Mouse (Mus musculus) lung, postnatal 0 days (tissue): Measurements from ENCODE around the gene Lpar1. TPM values are rescaled to one million over a fixed set of nuclear protein-coding genes. Genes with fewer than 3 reads are reported as not detected.

Experiments used
- ATAC-seq: fragments of 200-750 bp; cut with Nextera tagmentation; 2 replicates; pipeline ENCODE4 v1.8.0; 2017; ENCODE audit warnings: moderate library complexity
- DNase-seq: peaks from one replicate; pipeline ENCODE4 v3.0.0-alpha.2; 2016; ENCODE audit warnings: low spot score
- H3K27ac ChIP-seq: fragments of 300-500 bp; sonication (generic); 2 replicates; pipeline ENCODE4 v1.5.1; 2014; ENCODE audit warnings: antibody characterized with exemption, mild to moderate bottlenecking, low read length, mixed read lengths
- H3K27me3 ChIP-seq: fragments of 300-500 bp; sonication (generic); replicated peaks from 2 replicates; pipeline ENCODE4 v1.6.1; 2014; ENCODE audit warnings: low read length, mixed read lengths; ENCODE audit not compliant: insufficient read depth
- H3K36me3 ChIP-seq: fragments of 300-500 bp; sonication (generic); 2 replicates; pipeline ENCODE4 v1.6.1; 2014; ENCODE audit warnings: low read length, mixed read lengths; ENCODE audit not compliant: insufficient read depth
- H3K4me1 ChIP-seq: fragments of 300-500 bp; sonication (generic); 2 replicates; pipeline ENCODE4 v1.6.1; 2014; ENCODE audit warnings: antibody characterized with exemption, low read depth, low read length, mixed read lengths; ENCODE audit not compliant: insufficient read depth
- H3K4me2 ChIP-seq: fragments of 300-500 bp; sonication (generic); replicated peaks from 2 replicates; pipeline ENCODE4 v1.6.1; 2014; ENCODE audit warnings: low read depth, mild to moderate bottlenecking, low read length, moderate library complexity, mixed read lengths
- H3K4me3 ChIP-seq: fragments of 300-500 bp; sonication (generic); 2 replicates; pipeline ENCODE4 v1.5.1; 2014; ENCODE audit warnings: low read depth, low read length
- H3K9ac ChIP-seq: fragments of 300-500 bp; sonication (generic); replicated peaks from 2 replicates; pipeline ENCODE4 v1.6.1; 2014; ENCODE audit warnings: low read depth, mild to moderate bottlenecking
- H3K9me3 ChIP-seq: fragments of 300-500 bp; sonication (generic); 2 replicates; pipeline ENCODE4 v1.6.1; 2016; ENCODE audit warnings: low read length, mixed read lengths
- CTCF ChIP-seq: IDR thresholded peaks from 2 replicates; pipeline ENCODE4 v1.5.1; 2016; ENCODE audit warnings: antibody characterized with exemption, mild to moderate bottlenecking
- EP300 ChIP-seq: IDR thresholded peaks from 2 replicates; pipeline ENCODE4 v1.6.1; 2016; ENCODE audit warnings: antibody characterized with exemption, mild to moderate bottlenecking, control low read depth
- WGBS: fragments of 180-500 bp; shearing (Covaris S2); extraction: QIAGEN DNeasy Blood & Tissue Kit; methylation state at CpG from one replicate; pipeline ENCODE4 v1.1.7; 2014; 5-methylcytosine and 5-hydroxymethylcytosine counted together
- polyA plus RNA-seq: library from polyadenylated mRNA; unstranded; fragments of >200 nt; fragmentation: Nextera tagmentation; extraction: Ambion mirVana; gene quantifications from 2 replicates; pipeline ENCODE4 v1.2.1, GENCODE M21; 2015

The Lpar1 gene
- polyA plus RNA-seq, 1 experiment from 2014 or later = 31.8 TPM

DNA sequence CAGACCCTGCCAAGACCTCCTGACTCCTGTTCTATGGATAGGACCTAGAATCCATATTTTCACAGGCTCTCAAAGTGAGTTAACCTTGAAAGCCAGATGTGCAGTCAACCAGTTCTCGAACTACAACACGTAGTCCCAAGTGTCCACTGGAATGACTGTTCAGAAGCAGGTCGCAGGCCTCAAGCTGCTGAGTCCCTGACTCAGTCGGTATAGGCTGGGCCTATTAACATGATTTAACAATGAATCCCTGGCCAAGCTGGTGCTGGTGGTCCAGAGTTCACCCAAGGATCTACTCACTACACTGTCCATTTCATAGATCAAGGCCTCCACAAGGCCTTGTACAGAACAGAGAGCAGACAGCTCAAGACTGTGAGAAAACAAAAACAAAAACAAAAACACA, 33.8 kb downstream of the Lpar1 start:
- H3K4me2 ChIP-seq = no peak overlapping the region
- no peak overlapping the region for H3K4me3 ChIP-seq
- H3K4me1 ChIP-seq = no peaks in the 10 kb centered on the region
- no peaks in the 10 kb centered on the region for H3K9me3 ChIP-seq
- ATAC-seq = no peak
- 90% methylated on average over 4 of the region's 4 CpGs for WGBS
- DNase-seq = no peak
- H3K9ac ChIP-seq = no peak overlapping the region
- H3K27me3 ChIP-seq = no peaks in the 10 kb centered on the region
- H3K27ac ChIP-seq = no peak overlapping the region
- TF ChIP-seq CTCF (no peak), EP300 (no peak)
- no peaks in the 10 kb centered on the region for H3K36me3 ChIP-seq

DNA sequence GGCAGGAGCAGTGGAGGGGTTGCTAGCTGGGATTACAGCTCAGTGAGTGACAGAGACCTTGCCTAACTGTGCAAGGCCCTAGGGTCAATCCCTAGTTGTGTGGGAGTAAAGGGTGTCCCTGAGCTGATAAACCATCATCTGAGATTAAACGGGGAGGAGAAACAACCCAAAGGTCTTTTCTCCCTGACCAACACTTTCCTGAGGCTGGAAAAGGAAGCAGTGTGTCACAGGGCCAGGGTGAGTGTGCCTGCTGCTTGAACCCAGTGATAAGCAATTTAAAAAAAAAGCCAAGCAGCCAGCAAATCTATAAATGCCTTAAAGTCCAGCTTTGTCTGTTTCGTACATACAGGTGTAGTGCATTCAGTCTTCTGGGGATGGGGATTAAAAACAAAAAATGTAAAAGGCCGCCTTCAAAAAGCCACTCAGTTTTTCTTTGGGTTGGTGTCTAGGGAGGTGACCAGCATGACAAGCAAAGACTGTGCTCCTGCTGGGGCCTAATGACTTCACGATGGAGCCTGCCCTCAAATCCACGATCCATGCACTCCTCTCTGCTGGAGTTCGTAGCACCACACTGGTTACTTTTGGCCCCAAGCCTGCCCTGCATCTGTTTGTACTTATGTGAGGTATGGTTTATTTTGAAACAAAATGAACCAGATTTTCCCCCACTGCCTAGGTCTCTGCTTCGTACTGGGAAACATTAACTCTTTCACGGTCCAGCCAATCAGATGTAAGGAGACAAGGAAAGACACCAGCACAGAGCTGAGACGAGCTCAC, 35.3 kb downstream of the Lpar1 start:
- Histone ChIP-seq H3K27me3 (no peaks in the 10 kb centered on the region), H3K36me3 (no peaks in the 10 kb centered on the region), H3K4me3 (no peak overlapping the region), H3K9me3 (no peaks in the 10 kb centered on the region), H3K4me2 (no peak overlapping the region), H3K9ac (no peak overlapping the region), H3K27ac (no peak overlapping the region), H3K4me1 (no peaks in the 10 kb centered on the region)
- DNase-seq (no peak), ATAC-seq (no peak)
- WGBS = 55% methylated on average over 9 of the region's 9 CpGs
- TF ChIP-seq EP300 (no peak), CTCF (no peak)

DNA sequence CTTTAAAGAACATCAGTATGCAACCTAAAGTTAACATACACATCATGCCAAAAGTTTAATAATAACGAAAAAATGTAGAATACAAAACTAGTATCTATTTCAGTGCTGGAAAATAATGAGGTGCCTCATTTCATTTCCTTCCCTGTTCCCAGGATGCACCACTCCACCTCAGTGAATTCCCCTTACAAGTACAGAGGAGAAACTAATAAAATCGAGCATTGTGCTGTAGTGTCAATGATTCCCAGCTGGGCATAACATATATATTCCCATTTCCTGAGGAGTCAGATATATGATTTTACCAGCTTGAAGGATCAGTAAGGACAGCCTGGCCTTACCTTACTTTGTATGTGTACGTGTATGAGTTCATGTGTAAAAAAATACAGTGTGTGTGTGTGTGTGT, 36.9 kb downstream of the Lpar1 start:
- DNase-seq = no peak
- H3K9ac ChIP-seq = no peak overlapping the region
- H3K36me3 ChIP-seq = no peaks in the 10 kb centered on the region
- TF ChIP-seq EP300 = no peak
- no peak for TF ChIP-seq CTCF
- H3K9me3 ChIP-seq = no peaks in the 10 kb centered on the region
- no peaks in the 10 kb centered on the region for H3K4me1 ChIP-seq
- no peak overlapping the region for H3K4me3 ChIP-seq
- no peaks in the 10 kb centered on the region for H3K27me3 ChIP-seq
- 60% methylated on average over 3 of the region's 3 CpGs for WGBS
- no peak for ATAC-seq
- no peak overlapping the region for H3K27ac ChIP-seq
- no peak overlapping the region for H3K4me2 ChIP-seq

DNA sequence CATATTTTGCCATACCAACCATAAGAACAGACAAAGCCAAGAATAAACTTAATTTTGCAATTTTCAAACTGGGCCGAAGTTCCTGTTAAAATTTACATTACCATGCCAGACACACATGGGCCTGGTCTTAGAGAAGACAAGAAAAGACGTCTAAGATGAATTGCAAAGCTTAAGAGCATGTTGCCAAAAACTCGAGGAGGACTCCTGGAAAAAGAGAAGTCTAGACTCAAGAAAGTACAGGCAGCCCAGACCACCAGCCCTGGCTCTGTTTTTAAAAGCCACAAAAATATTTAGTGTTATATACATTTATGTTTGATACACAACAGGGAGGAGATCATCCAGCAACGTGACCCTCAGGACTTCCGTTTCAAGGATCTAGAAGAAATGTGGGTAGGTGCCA, 37.5 kb downstream of the Lpar1 start:
- Histone ChIP-seq H3K27me3 (no peaks in the 10 kb centered on the region), H3K9ac (no peak overlapping the region), H3K4me3 (no peak overlapping the region), H3K27ac (no peak overlapping the region), H3K4me2 (no peak overlapping the region), H3K36me3 (no peaks in the 10 kb centered on the region), H3K4me1 (no peaks in the 10 kb centered on the region), H3K9me3 (no peaks in the 10 kb centered on the region)
- WGBS = 59% methylated on average over 5 of the region's 5 CpGs
- no peak for TF ChIP-seq EP300
- DNase-seq (peak; percentile 26), ATAC-seq (no peak)

DNA sequence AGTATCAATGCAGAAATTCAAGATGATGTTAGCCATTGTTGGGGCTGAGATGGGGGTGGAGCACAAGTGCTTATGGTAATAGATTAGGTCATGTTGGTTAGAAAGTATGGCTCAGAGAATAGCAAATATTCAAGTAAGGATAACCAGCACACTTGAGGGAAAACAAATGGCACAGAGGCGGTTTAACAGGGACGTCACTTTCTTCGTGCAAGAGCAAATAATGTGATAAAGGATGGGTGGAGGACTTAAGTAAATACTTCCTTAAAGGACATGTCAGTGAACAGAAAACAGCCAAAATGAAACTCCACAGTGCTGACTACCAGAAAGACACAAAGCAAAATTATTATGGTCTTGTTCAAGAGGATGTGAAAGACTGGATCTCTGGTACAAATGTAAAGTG, 42.1 kb downstream of the Lpar1 start:
- H3K27me3 ChIP-seq = no peaks in the 10 kb centered on the region
- no peaks in the 10 kb centered on the region for H3K4me1 ChIP-seq
- DNase-seq = no peak
- 63% methylated on average over 3 of the region's 3 CpGs for WGBS
- no peak overlapping the region for H3K9ac ChIP-seq
- H3K4me3 ChIP-seq = no peak overlapping the region
- no peak overlapping the region for H3K4me2 ChIP-seq
- H3K36me3 ChIP-seq = no peaks in the 10 kb centered on the region
- ATAC-seq = no peak
- H3K27ac ChIP-seq = no peak overlapping the region
- TF ChIP-seq EP300 (no peak), CTCF (no peak)
- no peaks in the 10 kb centered on the region for H3K9me3 ChIP-seq

DNA sequence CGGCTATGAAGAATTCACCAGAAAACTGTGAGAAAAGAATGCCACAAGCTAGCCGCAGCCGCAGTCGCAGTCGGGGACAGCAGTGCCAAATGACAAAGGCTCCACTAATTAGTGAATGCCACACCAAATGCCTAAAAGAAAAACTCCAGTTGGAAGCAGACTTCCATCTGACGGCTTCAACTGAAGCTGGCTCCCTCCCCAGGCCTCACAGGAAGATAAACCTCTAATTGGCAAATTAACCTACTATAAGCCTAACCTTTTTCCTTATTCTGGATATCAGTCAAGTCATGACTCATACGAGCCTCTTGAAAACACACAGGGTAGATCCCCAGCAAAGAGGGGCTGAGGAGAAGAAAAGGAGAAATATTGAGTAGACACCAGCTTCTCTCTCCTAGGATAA, 44.9 kb downstream of the Lpar1 start:
- no peaks in the 10 kb centered on the region for H3K9me3 ChIP-seq
- no peak overlapping the region for H3K4me2 ChIP-seq
- DNase-seq (peak; percentile 27), ATAC-seq (no peak)
- no peaks in the 10 kb centered on the region for H3K4me1 ChIP-seq
- no peak for TF ChIP-seq EP300
- no peak for TF ChIP-seq CTCF
- H3K9ac ChIP-seq = no peak overlapping the region
- no peaks in the 10 kb centered on the region for H3K36me3 ChIP-seq
- no peaks in the 10 kb centered on the region for H3K27me3 ChIP-seq
- WGBS = 64% methylated on average over 7 of the region's 7 CpGs
- no peak overlapping the region for H3K4me3 ChIP-seq
- 0 out of 2 replicates have a peak overlapping the region, but pooled peaks have one; percentile 14 for H3K27ac ChIP-seq

DNA sequence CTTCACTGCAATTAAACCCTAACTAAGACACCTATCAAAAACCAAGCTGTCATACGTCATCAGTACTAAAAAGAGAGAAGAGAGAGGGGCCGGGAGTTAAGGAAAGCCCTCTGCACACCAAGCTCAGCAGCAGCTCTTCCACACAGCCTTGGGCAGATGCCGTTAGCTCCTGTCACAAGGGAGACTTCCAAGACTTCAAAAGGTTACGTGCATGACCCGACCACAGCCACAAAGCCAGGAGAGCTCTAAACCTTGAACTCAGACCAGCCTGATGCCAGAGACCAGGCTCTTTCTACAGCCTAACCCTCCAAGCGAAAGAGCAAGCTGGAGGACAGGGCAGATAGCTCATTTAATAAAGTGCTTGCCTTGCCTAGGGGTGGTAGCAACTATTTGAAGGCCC, 46.2 kb downstream of the Lpar1 start:
- Histone ChIP-seq H3K27ac (no peak overlapping the region), H3K4me3 (no peak overlapping the region), H3K4me2 (no peak overlapping the region), H3K27me3 (no peaks in the 10 kb centered on the region), H3K4me1 (no peaks in the 10 kb centered on the region), H3K9me3 (no peaks in the 10 kb centered on the region), H3K9ac (no peak overlapping the region), H3K36me3 (no peaks in the 10 kb centered on the region)
- ATAC-seq (no peak), DNase-seq (no peak)
- no peak for TF ChIP-seq EP300
- no peak for TF ChIP-seq CTCF
- WGBS = 86% methylated on average over 6 of the region's 6 CpGs
